Mouse (Mus musculus) forebrain, embryonic 10.5 days (tissue): Measurements from ENCODE around the gene Spata21. TPM values are rescaled to one million over a fixed set of nuclear protein-coding genes. Genes with fewer than 3 reads are reported as not detected.
"Not testable (repeated sequence)": the region's sequence is repeated elsewhere in the genome, so short reads cannot be mapped to it uniquely, and the experiment has no call there.

ENCODE experiments used
- DNase-seq: peaks from one replicate; pipeline ENCODE4 v3.0.0-alpha.2; 2017; ENCODE audit warnings: low spot score; ENCODE audit errors: extremely low spot score
- H3K27ac ChIP-seq: fragments of 300-500 bp; sonication (generic); 2 replicates; pipeline ENCODE4 v1.5.1; 2016; ENCODE audit warnings: mild to moderate bottlenecking
- H3K27me3 ChIP-seq: fragments of 300-500 bp; sonication (generic); 2 replicates; pipeline ENCODE4 v1.6.1; 2016; ENCODE audit warnings: mild to moderate bottlenecking; ENCODE audit not compliant: poor library complexity, severe bottlenecking
- H3K36me3 ChIP-seq: fragments of 300-500 bp; sonication (generic); replicated peaks from 2 replicates; pipeline ENCODE4 v1.6.1; 2016; ENCODE audit warnings: mild to moderate bottlenecking, moderate library complexity
- H3K4me1 ChIP-seq: fragments of 300-500 bp; sonication (generic); 2 replicates; pipeline ENCODE4 v1.6.1; 2016
- H3K4me3 ChIP-seq: fragments of 300-500 bp; sonication (generic); 2 replicates; pipeline ENCODE4 v1.5.1; 2016; ENCODE audit warnings: mild to moderate bottlenecking, moderate library complexity
- H3K9me3 ChIP-seq: fragments of 300-500 bp; sonication (generic); 2 replicates; pipeline ENCODE4 v1.6.1; 2016; ENCODE audit warnings: mild to moderate bottlenecking, moderate library complexity
- WGBS: fragments of 180-500 bp; shearing (Covaris S2); methylation state at CpG from one replicate; pipeline ENCODE4 v1.1.7; 2016; 5-methylcytosine and 5-hydroxymethylcytosine counted together
- polyA plus RNA-seq: library from polyadenylated mRNA; unstranded; fragments of >200 nt; fragmentation: Nextera tagmentation; extraction: Ambion mirVana; gene quantifications from 2 replicates; pipeline ENCODE4 v1.2.1, GENCODE M21; 2016

The Spata21 gene
- polyA plus RNA-seq, 1 experiment from 2014 or later: 0.15 TPM

DNA sequence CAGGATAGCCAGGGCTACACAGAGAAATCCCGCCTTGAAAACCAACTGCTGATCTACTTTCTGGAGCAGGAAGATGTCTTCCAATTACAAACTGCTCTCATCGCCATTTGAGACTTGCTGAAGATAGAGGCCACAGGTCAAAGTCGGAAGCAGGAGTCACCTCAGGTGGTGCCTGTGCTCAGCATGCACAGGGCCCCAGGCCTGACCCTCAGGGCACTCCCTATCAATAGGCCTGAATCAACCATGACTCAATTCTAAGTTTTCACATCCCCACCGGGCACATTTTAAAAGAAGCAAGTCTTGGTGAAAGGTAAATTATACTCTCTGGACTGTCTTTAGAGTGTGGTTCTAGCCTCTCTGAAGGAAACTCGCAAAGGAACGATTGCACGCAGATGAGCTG, 48.0 kb downstream of the Spata21 start:
- peaks cover 21% of the 10 kb centered on the region for H3K36me3 ChIP-seq
- no peaks in the 10 kb centered on the region for H3K27me3 ChIP-seq
- DNase-seq: no peak
- no peaks in the 10 kb centered on the region for H3K9me3 ChIP-seq
- WGBS: 80% methylated on average over 7 of the region's 7 CpGs
- H3K4me1 ChIP-seq: peaks cover 75% of the 10 kb centered on the region
- no peak overlapping the region for H3K27ac ChIP-seq
- H3K4me3 ChIP-seq: no peak overlapping the region; the same call in 1 of the 2 replicates

DNA sequence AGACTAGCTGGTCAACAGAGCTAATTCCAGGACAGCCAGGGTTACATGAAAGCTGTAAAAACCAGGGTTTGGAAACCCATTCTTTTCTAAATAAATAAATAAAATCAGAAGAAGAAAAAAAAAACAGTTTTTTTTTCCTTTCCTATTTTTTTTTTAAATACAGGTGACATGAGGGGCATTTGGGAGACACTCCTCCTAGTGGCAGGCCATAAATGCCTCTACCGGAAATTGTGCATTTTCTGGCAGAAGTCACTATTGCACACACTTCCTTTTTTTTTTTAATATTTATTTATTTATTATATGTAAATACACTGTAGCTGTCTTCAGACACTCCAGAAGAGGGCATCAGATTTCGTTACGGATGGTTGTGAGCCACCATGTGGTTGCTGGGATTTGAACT, 49.6 kb downstream of the Spata21 start:
- not testable (repeated sequence) for H3K9me3 ChIP-seq, H3K27ac ChIP-seq, H3K27me3 ChIP-seq, DNase-seq
- peaks cover 62% of the 10 kb centered on the region for H3K4me1 ChIP-seq
- WGBS: 81% methylated on average over 3 of the region's 3 CpGs
- H3K36me3 ChIP-seq: peaks cover 20% of the 10 kb centered on the region
- peak overlapping the region; percentile 84; the same call in 1 of the 2 replicates for H3K4me3 ChIP-seq

DNA sequence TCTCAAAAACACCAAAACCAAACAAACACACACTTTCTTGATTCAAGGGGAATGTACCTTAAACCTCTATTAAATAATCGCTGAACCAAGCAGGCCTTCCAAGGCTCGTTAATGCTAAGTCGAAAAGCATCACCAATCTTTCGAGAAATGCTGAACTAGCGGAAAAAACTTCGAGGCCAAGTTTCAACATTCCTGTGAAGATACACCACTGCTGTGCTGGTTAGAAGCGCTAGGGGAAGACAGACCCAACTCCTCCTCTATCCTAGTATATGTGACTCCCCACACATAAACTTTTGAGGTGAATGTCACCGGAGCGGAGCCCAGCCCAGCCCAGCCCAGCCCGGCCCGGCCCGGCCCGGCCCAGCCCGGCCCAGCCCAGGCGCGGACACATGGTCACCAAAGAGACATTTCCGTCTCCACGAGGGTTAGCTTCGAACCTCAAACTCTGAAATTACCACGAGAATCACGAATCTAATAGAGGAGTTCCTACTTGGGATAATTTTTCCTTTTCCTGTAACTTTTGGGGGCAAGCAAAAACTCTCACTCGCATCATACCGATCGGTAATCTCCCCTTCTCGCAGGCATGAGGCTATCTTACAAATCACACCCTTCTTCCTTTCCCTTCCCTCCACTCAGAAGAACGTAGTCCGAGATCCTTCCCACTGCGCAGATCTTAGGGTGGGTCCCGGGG, 50.4 kb downstream of the Spata21 start:
- H3K4me3 ChIP-seq: peak overlapping the region; percentile 84
- H3K36me3 ChIP-seq: peaks cover 20% of the 10 kb centered on the region
- H3K27me3 ChIP-seq: no peaks in the 10 kb centered on the region
- WGBS: 6% methylated on average over 29 of the region's 29 CpGs
- DNase-seq: no peak
- no peaks in the 10 kb centered on the region for H3K9me3 ChIP-seq
- peaks cover 53% of the 10 kb centered on the region for H3K4me1 ChIP-seq
- H3K27ac ChIP-seq: peak overlapping the region; percentile 96

DNA sequence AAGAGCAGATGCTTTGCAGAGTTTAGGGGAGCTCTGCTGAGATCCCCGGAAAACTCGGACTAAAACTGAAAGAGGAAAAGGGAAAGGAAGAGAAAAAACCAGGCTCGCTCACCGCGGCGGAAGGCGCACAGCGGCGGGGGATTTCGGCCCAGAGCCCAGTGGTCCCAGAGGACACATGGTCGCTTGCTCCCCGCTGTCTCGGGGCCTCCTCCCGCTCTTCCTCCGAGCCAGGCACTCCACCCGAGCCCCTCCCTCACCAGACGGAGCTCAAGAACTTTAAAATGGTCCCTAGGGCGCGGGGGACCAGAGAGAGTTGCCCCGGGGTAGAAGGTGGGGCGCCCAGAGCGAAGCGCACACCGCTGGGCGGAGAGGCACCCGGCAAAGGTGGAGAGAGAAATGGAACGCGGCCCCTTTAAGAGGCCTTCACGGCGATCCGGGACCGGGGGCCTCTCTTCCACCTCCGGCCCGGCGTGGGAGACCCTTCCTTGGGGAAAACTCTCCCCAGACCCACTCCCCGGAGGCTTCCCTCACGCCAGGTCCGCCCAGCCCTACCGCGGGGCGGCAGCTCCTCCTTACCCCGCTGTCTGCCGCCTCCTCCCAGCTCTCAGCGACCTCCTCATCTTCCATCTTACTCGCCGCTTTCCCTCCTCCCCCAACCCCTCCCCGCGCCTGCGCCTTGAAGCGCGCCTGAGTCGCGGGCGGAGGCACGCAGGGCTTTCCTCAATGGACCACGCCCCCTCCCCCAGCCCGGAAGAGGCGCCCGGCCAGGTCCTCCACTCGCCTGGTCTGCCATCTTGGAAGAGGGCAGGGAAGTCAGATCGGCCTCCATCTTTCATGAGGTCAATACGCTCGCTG, 51.2 kb downstream of the Spata21 start, which contains the start of gene Szrd1:
TSS of gene Szrd1 (minus strand) at position 660 of the 855 bp plus-strand sequence.
- H3K36me3 ChIP-seq: peaks cover 17% of the 10 kb centered on the region
- peak within 1 kb of the TSS; percentile 84 for H3K4me3 ChIP-seq
- DNase-seq: peak; percentile 99
- H3K27me3 ChIP-seq: peaks cover 7% of the 10 kb centered on the region; the same call in 1 of the 2 replicates
- WGBS: under 1% methylated on average over 63 of the region's 63 CpGs
- peak within 1 kb of the TSS; percentile 96 for H3K27ac ChIP-seq
- H3K9me3 ChIP-seq: no peaks in the 10 kb centered on the region
- peaks cover 47% of the 10 kb centered on the region for H3K4me1 ChIP-seq

DNA sequence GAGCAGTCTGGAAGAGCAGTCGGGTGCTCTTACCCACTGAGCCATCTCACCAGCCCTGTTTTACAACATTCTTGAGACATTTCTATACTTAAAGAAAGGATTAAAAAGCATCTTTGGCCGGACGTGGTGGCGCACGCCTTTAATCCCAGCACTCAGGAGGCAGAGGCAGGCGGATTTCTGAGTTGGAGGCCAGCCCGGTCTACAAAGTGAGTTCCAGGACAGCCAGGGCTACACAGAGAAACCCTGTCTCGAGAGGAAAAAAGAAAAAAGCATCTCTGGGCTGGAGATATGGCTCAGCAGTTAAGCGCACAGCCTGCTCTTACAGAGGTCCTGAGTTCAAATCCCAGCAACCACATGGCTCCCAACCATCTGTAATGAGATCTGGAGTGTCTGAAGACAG, 52.2 kb downstream of the Spata21 start:
- H3K27ac ChIP-seq, H3K36me3 ChIP-seq, H3K9me3 ChIP-seq, H3K4me3 ChIP-seq, H3K27me3 ChIP-seq, DNase-seq: not testable (repeated sequence)
- H3K4me1 ChIP-seq: peaks cover 37% of the 10 kb centered on the region
- WGBS: 93% methylated on average over 9 of the region's 9 CpGs

DNA sequence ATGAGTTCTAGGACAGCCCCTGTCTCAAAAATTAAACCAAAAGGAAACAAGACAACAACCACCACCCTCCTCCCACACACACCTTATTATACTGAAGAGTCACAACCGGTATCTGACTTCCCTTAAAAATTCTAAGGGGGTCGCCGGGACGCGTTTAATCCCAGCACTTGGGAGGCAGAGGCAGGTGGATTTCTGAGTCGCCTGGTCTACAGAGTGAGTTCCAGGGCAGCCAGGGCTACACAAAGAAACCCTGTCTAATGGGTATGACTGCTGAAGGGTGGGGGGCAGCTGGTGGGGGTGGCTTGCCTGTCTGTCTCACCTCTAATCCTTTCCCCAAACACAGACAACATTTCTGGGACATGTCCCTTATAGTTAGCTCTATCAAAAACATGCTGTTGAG, 52.8 kb downstream of the Spata21 start:
- H3K4me1 ChIP-seq: peaks cover 30% of the 10 kb centered on the region
- peaks cover 7% of the 10 kb centered on the region; the same call in 1 of the 2 replicates for H3K27me3 ChIP-seq
- H3K9me3 ChIP-seq: no peaks in the 10 kb centered on the region
- WGBS: 96% methylated on average over 6 of the region's 6 CpGs
- no peak overlapping the region for H3K27ac ChIP-seq
- H3K36me3 ChIP-seq: peaks cover 7% of the 10 kb centered on the region
- no peak for DNase-seq
- H3K4me3 ChIP-seq: no peak overlapping the region

DNA sequence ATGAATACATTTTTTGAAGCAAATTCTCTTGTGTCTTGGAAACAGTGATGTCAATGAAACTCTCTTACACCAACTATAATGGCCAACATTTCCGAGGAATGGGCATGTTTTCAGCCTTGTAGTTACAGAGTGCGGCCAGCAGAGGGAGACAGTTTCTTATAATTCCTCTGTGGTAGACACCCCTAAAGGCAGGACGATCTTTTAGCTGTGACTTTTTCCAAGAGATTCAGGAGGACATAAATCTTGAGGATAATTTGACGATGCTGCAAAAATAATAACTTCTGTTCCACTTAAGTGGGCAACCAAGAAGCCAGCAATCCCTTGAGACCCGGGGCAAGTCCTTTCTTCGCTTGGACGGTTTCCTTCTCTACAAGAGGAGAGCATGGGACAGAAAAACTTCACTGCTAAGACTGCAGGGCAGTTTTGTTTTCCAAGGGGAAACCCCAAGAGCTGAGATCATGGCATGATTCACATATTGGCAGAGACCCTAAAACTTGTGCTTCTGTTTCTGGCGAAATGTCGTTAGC, 54.2 kb downstream of the Spata21 start:
- DNase-seq: peak; percentile 73
- Histone ChIP-seq H3K36me3 (no peaks in the 10 kb centered on the region), H3K4me1 (peaks cover 24% of the 10 kb centered on the region), H3K4me3 (no peak overlapping the region), H3K27ac (no peak overlapping the region), H3K9me3 (no peaks in the 10 kb centered on the region), H3K27me3 (peaks cover 7% of the 10 kb centered on the region; the same call in 1 of the 2 replicates)
- WGBS: 29% methylated on average over 9 of the region's 9 CpGs

DNA sequence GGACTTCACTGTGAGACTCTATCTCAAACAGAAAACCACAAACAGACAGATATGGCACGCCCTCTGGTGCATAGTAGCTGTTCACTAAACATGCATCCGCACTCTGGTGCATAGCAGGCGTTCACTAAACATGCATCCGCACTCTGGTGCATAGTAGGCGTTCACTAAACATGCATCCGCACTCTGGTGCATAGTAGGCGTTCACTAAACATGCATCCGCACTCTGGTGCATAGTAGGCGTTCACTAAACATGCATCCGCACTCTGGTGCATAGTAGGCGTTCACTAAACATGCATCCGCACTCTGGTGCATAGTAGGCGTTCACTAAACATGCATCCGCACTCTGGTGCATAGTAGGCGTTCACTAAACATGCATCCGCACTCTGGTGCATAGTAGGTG, 57.0 kb downstream of the Spata21 start:
- H3K36me3 ChIP-seq, H3K4me3 ChIP-seq, H3K9me3 ChIP-seq, H3K27ac ChIP-seq, H3K27me3 ChIP-seq, DNase-seq: not testable (repeated sequence)
- peaks cover 31% of the 10 kb centered on the region for H3K4me1 ChIP-seq
- WGBS: 94% methylated on average over 9 of the region's 16 CpGs

DNA sequence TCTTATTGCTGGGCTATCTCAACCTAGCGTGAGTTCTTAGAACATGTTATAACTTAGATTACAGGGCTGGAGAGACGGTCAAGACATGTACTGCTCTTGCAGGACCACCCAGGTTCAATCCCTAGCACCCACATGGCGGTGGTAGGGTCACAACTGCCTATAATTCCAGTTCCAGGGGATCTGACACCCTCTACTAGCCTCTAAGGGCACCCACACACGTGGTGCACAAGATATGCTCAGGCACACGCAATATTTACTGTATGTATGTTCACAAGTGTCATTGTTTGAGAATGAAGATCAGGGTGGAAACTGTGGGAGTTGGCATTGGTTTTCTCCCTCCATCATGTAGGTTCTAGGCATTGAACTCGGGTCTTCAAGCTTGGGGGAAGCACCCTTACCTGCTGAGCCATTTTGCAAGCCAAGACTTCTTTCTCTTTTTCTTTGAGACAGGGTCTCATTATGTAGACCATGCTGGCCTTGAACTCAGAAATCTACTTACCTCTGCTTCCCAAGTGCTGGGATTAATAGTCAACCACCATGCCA, 58.4 kb downstream of the Spata21 start:
- Histone ChIP-seq H3K9me3 (no peaks in the 10 kb centered on the region), H3K4me1 (peaks cover 31% of the 10 kb centered on the region)

DNA sequence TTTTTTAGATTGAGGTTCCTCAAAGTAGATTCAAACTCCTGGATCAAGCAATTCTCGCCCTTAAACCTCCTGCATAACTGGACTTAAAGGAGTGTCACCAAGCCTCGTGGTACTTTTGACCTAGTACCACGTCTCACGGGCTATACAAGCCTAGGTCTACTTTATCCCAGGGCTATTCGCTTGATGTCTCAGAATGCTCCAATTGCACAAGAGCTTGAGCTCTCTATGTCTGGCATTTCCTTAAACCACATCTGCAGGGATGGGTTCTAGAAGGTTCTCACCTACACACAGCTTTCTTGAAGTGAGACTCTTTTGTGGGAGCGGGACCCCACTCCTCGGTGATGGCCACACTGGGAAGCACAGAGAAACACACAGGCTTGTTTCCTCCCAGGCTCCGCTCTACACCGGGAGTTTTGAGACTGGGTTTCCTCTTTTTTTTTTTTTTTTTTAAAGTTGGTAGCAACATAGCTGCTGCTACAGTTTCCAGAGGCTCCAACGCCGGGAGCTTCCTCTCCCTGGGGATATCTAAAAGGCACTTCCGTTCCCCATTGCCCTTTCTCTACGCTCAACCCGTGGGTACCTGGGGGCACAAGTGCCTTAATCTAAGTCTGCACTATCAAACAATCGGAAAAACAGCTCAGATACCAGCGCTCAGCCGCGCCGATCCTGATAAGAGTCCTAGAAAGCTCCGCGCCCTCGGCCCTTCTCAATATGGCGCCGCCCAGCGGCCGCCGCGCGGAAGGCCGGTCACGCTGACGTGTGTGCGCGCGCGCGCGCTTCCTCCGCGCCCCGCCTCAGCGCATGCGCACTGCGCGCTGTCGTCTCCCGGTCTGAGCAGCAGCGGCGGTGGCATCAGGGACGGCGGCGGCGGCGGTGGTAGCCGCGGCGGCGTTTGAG, 59.2 kb downstream of the Spata21 start, which contains the start of gene Fbxo42:
TSS of gene Fbxo42 (plus strand) at position 802 of the 897 bp plus-strand sequence.
- 9% methylated on average over 58 of the region's 58 CpGs for WGBS
- H3K36me3 ChIP-seq: 0 out of 2 replicates have a peak, but pooled peaks cover 4% of the 10 kb centered on the region

More for the DNA sequence above, 58.4 kb downstream of the Spata21 start:
- no peak overlapping the region for H3K4me3 ChIP-seq
- no peak for DNase-seq
- peaks cover 7% of the 10 kb centered on the region; the same call in 1 of the 2 replicates for H3K27me3 ChIP-seq
- WGBS: 94% methylated on average over 6 of the region's 6 CpGs
- 0 out of 2 replicates have a peak overlapping the region, but pooled peaks have one; percentile 94 for H3K27ac ChIP-seq
- H3K36me3 ChIP-seq: 0 out of 2 replicates have a peak, but pooled peaks cover 4% of the 10 kb centered on the region

DNA sequence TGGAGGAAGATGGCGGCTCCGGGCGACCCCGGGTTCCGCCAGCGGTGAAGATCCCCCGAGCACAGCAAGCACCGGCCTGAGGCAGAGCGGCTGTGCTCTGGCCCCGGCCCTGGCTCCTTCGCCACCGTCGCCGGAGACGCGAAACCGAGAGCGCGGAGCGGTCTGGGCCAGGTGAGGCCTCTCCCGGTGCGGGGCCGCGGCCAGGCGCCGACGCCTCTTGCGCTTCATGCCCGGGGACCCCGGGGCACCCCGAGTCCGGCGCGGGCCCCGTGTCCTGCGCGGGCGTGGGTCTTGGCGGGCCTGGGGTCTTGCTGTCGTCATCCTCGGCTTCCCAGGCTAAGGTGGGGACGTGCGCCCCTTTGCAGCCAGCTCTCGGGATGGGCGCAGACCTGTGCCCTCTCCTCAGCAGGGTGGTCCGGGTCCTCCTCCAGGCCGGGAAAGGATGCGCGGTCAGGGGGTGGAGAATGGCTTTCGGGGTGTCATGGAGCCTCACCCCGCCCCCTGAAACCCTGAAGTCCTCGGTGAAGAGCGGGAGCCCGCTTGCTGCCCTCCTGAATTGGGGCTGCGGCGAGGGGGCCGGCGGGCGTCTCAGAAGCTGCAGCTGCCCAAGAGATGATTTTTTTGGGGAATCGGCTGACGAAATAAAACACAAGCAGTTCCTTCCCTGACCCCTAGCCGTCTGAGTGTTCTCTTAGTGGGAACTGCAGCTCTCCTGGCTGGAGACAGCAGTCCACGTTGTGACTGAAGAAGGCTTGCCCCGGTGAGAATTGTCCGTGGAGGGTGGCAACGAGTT, 60.1 kb downstream of the Spata21 start:
- Histone ChIP-seq H3K27me3 (peaks cover 7% of the 10 kb centered on the region; the same call in 1 of the 2 replicates), H3K4me3 (peak overlapping the region; percentile 77), H3K9me3 (no peaks in the 10 kb centered on the region), H3K36me3 (0 out of 2 replicates have a peak, but pooled peaks cover 6% of the 10 kb centered on the region), H3K27ac (peak overlapping the region; percentile 94), H3K4me1 (peaks cover 28% of the 10 kb centered on the region)
- under 1% methylated on average over 66 of the region's 66 CpGs for WGBS
- DNase-seq: peak; percentile 64

More for the DNA sequence above, 59.2 kb downstream of the Spata21 start, which contains the start of gene Fbxo42:
- H3K27ac ChIP-seq: peak within 1 kb of the TSS; percentile 94
- H3K27me3 ChIP-seq: peaks cover 7% of the 10 kb centered on the region; the same call in 1 of the 2 replicates
- peak within 1 kb of the TSS; percentile 77 for H3K4me3 ChIP-seq
- DNase-seq: peak; percentile 93
- peaks cover 31% of the 10 kb centered on the region for H3K4me1 ChIP-seq
- H3K9me3 ChIP-seq: no peaks in the 10 kb centered on the region
